19 mouse cellular contexts compared by ENCODE assay signal in genomic region chr11:97530069-97530468, GRCm38 (mm10). TPM values are rescaled to one million over a fixed set of nuclear protein-coding genes. Genes with fewer than 3 reads are reported as not detected.
"Had no signal": no experiment of that assay in that cellular context is flagged by ENCODE, and none has a peak within 500 bp of the region (broad histone marks: within the 10 kb centered on the region; RNA-seq: fewer than 3 reads in every experiment).

No protein-coding gene starts in this region.

- DNase-seq: retina, postnatal 1 day; right cerebral cortex, adult 18-20 months; right cerebral cortex, postnatal 14 days; right cerebral cortex, postnatal 25 days; right cerebral cortex, postnatal 4 days; spleen, adult 18-20 months; thymus, adult 18-20 months; thymus, adult 2 months; thymus, postnatal 14 days; thymus, postnatal 25 days; thymus, postnatal 36 days; thymus, postnatal 4 days had no signal

- H3K4me3 ChIP-seq: neural tube, embryonic 13.5 days; neural tube, embryonic 15.5 days; stomach, embryonic 15.5 days had no signal

- H3K27ac ChIP-seq: neural tube, embryonic 13.5 days; neural tube, embryonic 15.5 days; stomach, embryonic 15.5 days; stomach, postnatal 0 days had no signal

RNA-seq across cellular contexts. Expression of gene 4933428G20Rik, which starts 29.9 kb away (rescaled TPM):
- polyA plus RNA-seq: small intestine, adult 2 months; spleen, adult 2 months; thymus, adult 2 months; urinary bladder, adult 2 months had no signal
